9 mouse cellular contexts compared by ENCODE assay signal in genomic region chr1:167245180-167245641, GRCm38 (mm10). TPM values are rescaled to one million over a fixed set of nuclear protein-coding genes. Genes with fewer than 3 reads are reported as not detected.
DNase-seq lines count a peak whose midpoint lies in the region; ATAC-seq and TF ChIP-seq lines count a peak whose summit lies in the region.
"Had no signal": no experiment of that assay in that cellular context is flagged by ENCODE, and none has a peak within 500 bp of the region (broad histone marks: within the 10 kb centered on the region; RNA-seq: fewer than 3 reads in every experiment).

No protein-coding gene starts in this region.

- no peaks in the 10 kb centered on the region for H3K9me3 ChIP-seq in lung, embryonic 14.5 days (ENCODE audit: low read depth, low read length)
- H3K9me3 ChIP-seq in lung, postnatal 0 days (ENCODE audit: low read length), result no peaks in the 10 kb centered on the region
- H3K9me3 ChIP-seq: embryonic facial prominence, embryonic 12.5 days had no signal

- no peaks in the 10 kb centered on the region for H3K36me3 ChIP-seq in lung, embryonic 14.5 days (ENCODE audit: insufficient read depth)
- H3K36me3 ChIP-seq in lung, postnatal 0 days (ENCODE audit: insufficient read depth, low read length), result no peaks in the 10 kb centered on the region
- H3K36me3 ChIP-seq: embryonic facial prominence, embryonic 12.5 days had no signal

- no peak for ATAC-seq in lung, embryonic 14.5 days (ENCODE audit: insufficient read depth)
- no peak for ATAC-seq in lung, postnatal 0 days

- peaks cover 24% of the 10 kb centered on the region for H3K4me1 ChIP-seq in lung, embryonic 14.5 days (ENCODE audit: insufficient read depth)
- H3K4me1 ChIP-seq in lung, postnatal 0 days (ENCODE audit: insufficient read depth, low read depth, low read length), result peaks cover 19% of the 10 kb centered on the region; the same call in 1 of the 2 replicates

- no peak for TF ChIP-seq CTCF in lung, embryonic 14.5 days (IDR thresholded peaks at IDR 0.05; ENCODE audit: low read depth)
- no peak for TF ChIP-seq CTCF in lung, postnatal 0 days (IDR thresholded peaks at IDR 0.05)

- H3K9ac ChIP-seq in lung, embryonic 14.5 days, result no peak overlapping the region
- H3K9ac ChIP-seq in lung, postnatal 0 days (replicated peaks; ENCODE audit: low read depth), result no peak overlapping the region
- H3K9ac ChIP-seq: embryonic facial prominence, embryonic 12.5 days had no signal

- 61% methylated on average over 9 of the region's 9 CpGs for WGBS in lung, embryonic 14.5 days
- 54% methylated on average over 9 of the region's 9 CpGs for WGBS in lung, postnatal 0 days

- peak; percentile 41 for DNase-seq in adrenal gland, postnatal 14 days
- no peak for DNase-seq in adrenal gland, postnatal 25 days
- peak; percentile 49 for DNase-seq in lung, embryonic 14.5 days
- DNase-seq in lung, postnatal 0 days (ENCODE audit: low spot score), result no peak
- DNase-seq in lung, postnatal 25 days (ENCODE audit: low spot score), result peak; percentile 44
- peak; percentile 37 for DNase-seq in yolk sac, embryonic 10.5 days (ENCODE audit: low spot score)
- DNase-seq in layer of hippocampus, adult 8-10 months (ENCODE audit: low spot score in 2 of 2), result no peak
- no peak for DNase-seq in ovary, postnatal 10 days (ENCODE audit: low spot score)

- TF ChIP-seq EP300 in lung, postnatal 0 days (IDR thresholded peaks at IDR 0.05), result no peak

- no peak overlapping the region for H3K27ac ChIP-seq in lung, embryonic 14.5 days (ENCODE audit: low read depth)
- H3K27ac ChIP-seq in lung, postnatal 0 days (ENCODE audit: low read length), result no peak overlapping the region
- H3K27ac ChIP-seq: embryonic facial prominence, embryonic 12.5 days had no signal

- no peak overlapping the region for H3K4me2 ChIP-seq in lung, embryonic 14.5 days
- no peak overlapping the region for H3K4me2 ChIP-seq in lung, postnatal 0 days (replicated peaks; ENCODE audit: low read depth, low read length)
- H3K4me2 ChIP-seq: embryonic facial prominence, embryonic 12.5 days had no signal

- H3K4me3 ChIP-seq in lung, embryonic 14.5 days (ENCODE audit: low read depth, low read length), result no peak overlapping the region
- no peak overlapping the region for H3K4me3 ChIP-seq in lung, postnatal 0 days (ENCODE audit: low read depth, low read length)
- H3K4me3 ChIP-seq: embryonic facial prominence, embryonic 12.5 days had no signal

- no peaks in the 10 kb centered on the region for H3K27me3 ChIP-seq in lung, embryonic 14.5 days (ENCODE audit: insufficient read depth, low read length)
- no peaks in the 10 kb centered on the region for H3K27me3 ChIP-seq in lung, postnatal 0 days (replicated peaks; ENCODE audit: insufficient read depth, low read length)
- H3K27me3 ChIP-seq: embryonic facial prominence, embryonic 12.5 days had no signal

RNA-seq across cellular contexts. Expression of gene Uck2, which starts 39.9 kb away (rescaled TPM):
- total RNA-seq in adrenal gland, postnatal 14 days (2021), result 65.8 and 74.6 TPM in 2 replicates
- 47.5 and 53.1 TPM in 2 replicates for total RNA-seq in adrenal gland, postnatal 25 days (2021)
- polyA plus RNA-seq in lung, embryonic 14.5 days (2014; fragmentation: Nextera tagmentation; extraction: Ambion mirVana), result 98.3 and 98.8 TPM in 2 replicates
- 21.6 and 22.9 TPM in 2 replicates for polyA plus RNA-seq in lung, postnatal 0 days (2015; fragmentation: Nextera tagmentation; extraction: Ambion mirVana)
- 10 to 100 TPM; 34.8 to 37.7 (median 36.7) TPM for total RNA-seq in layer of hippocampus, adult 8-10 months (2022)

Comparison
In these comparisons a context has a peak if more than half of its experiments do, and no peak if none do; other contexts are left out.
1. DNase-seq: peak in adrenal gland, postnatal 14 days (single experiment), lung, embryonic 14.5 days (single experiment), lung, postnatal 25 days (single experiment) and yolk sac, embryonic 10.5 days (single experiment); none in adrenal gland, postnatal 25 days (single experiment), lung, postnatal 0 days (single experiment), layer of hippocampus, adult 8-10 months (0 of 2) and ovary, postnatal 10 days (single experiment).